Mouse (Mus musculus) adipose tissue, adult 10 weeks (tissue): ENCODE results near the gene Skint8. TPM values are rescaled to one million over a fixed set of nuclear protein-coding genes. Genes with fewer than 3 reads are reported as not detected.

Source experiments
- polyA plus RNA-seq: library from polyadenylated mRNA; stranded (reverse); fragments of 350-450 nt; fragmentation: Illumina TruSeq; extraction: RNeasy Lipid Tissue Mini Kit (QIAGEN cat#74804); gene quantifications from one replicate; pipeline ENCODE4 v1.2.3, GENCODE M21; 2014; ENCODE audit warnings: low read depth, low replicate concordance

The Skint8 gene
- not detected for polyA plus RNA-seq

GRCm38 (mm10) chr4:111919092-111919491, at the start of gene Skint8:
Gene Skint8, plus strand, starts transcription at chr4:111919392.

GRCm38 (mm10) chr4:111902775-111903174, 16.4 kb upstream of the Skint8 start, which contains the start of gene Slc5a9:
Gene Slc5a9, minus strand, starts transcription at chr4:111902918.

GRCm38 (mm10) chr4:111972623-111973022, 53.4 kb downstream of the Skint8 start, which contains the start of gene Skint7:
Gene Skint7, plus strand, starts transcription at chr4:111972923.

Other genes starting within 250 kb of the Skint8 start
- 33.5 TPM for gene Spata6, start 199.4 kb upstream of the Skint8 start, polyA plus RNA-seq
- gene Slc5a9, start 16.5 kb upstream of the Skint8 start, polyA plus RNA-seq, result 1.1 TPM
- gene Skint7, start 53.5 kb downstream of the Skint8 start, polyA plus RNA-seq, result not detected
- gene Skint1, start 86.9 kb downstream of the Skint8 start, polyA plus RNA-seq, result not detected
- not detected for gene Skint4, start 152.6 kb downstream of the Skint8 start, polyA plus RNA-seq